Mouse (Mus musculus): ENCODE data around the gene Gpsm3. TPM values are rescaled to one million over a fixed set of nuclear protein-coding genes. Genes with fewer than 3 reads are reported as not detected.

Gpsm3 gene
- polyA plus RNA-seq, 1 experiment from 2014 or later = 3.4 TPM

DNA sequence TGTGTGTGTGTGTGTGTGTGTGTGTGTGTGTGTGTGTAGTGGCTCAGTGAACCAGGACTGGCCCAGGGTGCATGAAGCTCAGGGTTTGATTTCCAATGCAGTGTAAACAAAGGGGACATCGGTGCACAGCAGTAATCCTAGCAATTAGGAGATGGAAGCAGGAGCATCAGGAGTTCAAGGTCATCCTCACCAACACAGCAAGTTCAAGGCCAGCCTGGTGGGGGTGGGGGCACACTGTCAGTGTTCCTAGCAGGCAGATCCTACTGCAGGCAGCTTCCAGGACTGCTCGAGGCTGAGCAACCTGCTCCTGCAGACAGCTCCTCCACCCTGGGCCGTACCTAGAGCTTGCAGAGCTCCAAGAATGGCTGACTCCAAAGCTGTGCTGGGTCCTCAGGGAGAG lies 27.0 kb upstream of the Gpsm3 start:
- H3K27ac ChIP-seq = no peak overlapping the region

DNA sequence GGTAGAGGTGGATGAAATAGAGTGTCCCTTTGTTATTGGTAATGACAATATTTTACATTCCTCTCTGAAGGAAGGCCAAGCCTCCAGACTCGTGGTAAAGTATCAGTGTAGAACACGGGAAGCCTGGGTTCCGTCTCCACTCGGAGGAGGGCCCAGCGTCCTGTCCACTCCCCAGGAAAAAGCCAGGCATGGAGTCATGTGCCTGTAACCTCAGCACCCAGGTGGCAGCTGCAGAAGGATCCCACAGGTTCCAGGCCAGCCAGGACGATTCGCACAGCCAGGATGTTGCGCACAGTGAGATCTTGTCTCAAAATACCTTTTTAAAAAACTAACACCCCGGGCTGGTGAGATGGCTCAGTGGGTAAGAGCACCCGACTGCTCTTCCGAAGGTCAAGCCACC lies 26.3 kb upstream of the Gpsm3 start:
- Histone ChIP-seq H3K4me2 (replicated peaks) (no peak overlapping the region), H3K27ac (no peak overlapping the region), H3K4me1 (replicated peaks) (peaks cover 10% of the 10 kb centered on the region; the same call in 1 of the 2 replicates), H3K4me3 (replicated peaks) (no peak overlapping the region), H3K9ac (replicated peaks) (no peak overlapping the region), H3K27me3 (0 out of 2 replicates have a peak, but pooled peaks cover 7% of the 10 kb centered on the region), H3K9me3 (no peaks in the 10 kb centered on the region), H3K36me3 (no peaks in the 10 kb centered on the region)
- no peak for ATAC-seq
- WGBS = 83% methylated on average over 11 of the region's 11 CpGs

More for the DNA sequence above, 27.0 kb upstream of the Gpsm3 start:
- Histone ChIP-seq H3K4me2 (replicated peaks) (no peak overlapping the region), H3K4me1 (replicated peaks) (peaks cover 10% of the 10 kb centered on the region; the same call in 1 of the 2 replicates), H3K36me3 (no peaks in the 10 kb centered on the region), H3K27me3 (0 out of 2 replicates have a peak, but pooled peaks cover 4% of the 10 kb centered on the region), H3K9ac (replicated peaks) (no peak overlapping the region), H3K9me3 (no peaks in the 10 kb centered on the region), H3K4me3 (replicated peaks) (no peak overlapping the region)
- ATAC-seq = no peak
- 51% methylated on average over 3 of the region's 3 CpGs for WGBS

DNA sequence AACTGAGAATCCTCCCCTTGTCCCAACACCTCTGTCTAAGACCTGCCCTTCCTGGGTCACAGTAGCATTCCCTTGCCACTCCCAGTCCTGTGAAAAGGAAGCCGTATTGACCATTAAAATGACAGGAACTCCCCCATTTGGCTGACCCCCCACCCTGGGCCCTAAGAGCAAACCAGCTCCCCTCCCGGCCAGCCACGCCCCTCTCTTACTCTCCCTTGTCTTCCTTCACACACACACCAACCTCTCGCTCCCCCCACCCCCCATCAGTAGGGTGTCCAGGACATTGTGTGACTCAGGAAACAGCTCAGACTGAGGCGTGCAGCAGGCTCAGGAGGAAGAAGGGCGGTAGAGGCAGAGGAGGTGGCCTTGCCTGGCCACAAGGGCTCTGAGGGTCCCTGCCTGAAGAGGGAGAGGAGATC lies 25.6 kb upstream of the Gpsm3 start, which contains the start of gene Notch4:
Gene Notch4 (plus strand): TSS at position 266 of the 419 bp plus-strand sequence.
- H3K27ac ChIP-seq = 0 out of 2 replicates have a peak within 1 kb of the TSS, but pooled peaks have one; percentile 17
- H3K9ac ChIP-seq (replicated peaks) = no peak within 1 kb of the TSS
- 0 out of 2 replicates have a peak, but pooled peaks cover 10% of the 10 kb centered on the region for H3K27me3 ChIP-seq
- H3K36me3 ChIP-seq = no peaks in the 10 kb centered on the region
- ATAC-seq = no peak
- no peak within 1 kb of the TSS; the same call in 1 of the 2 replicates for H3K4me2 ChIP-seq (replicated peaks)
- WGBS = 21% methylated on average over 6 of the region's 6 CpGs
- H3K9me3 ChIP-seq = no peaks in the 10 kb centered on the region
- H3K4me3 ChIP-seq (replicated peaks) = no peak within 1 kb of the TSS
- H3K4me1 ChIP-seq (replicated peaks) = peaks cover 10% of the 10 kb centered on the region; the same call in 1 of the 2 replicates

DNA sequence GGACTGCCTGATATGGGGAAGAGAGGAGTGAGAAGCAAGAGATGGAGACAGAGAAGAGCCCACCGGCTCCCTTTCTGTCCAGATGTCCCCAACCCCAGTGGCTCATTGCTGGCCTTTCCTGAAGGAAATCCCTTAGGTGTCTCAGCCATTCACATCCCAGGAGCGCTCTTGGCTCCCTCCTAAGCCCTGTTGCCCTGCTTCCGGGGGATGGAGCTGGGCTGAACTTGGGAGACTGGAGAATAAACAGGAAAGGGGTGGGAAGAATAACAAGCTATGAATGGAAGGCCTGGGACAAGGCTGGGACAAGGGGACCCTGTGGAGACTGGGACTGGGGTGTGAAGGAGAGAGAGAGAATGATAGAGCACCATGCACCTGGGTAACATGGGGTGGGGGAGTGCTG lies 24.8 kb upstream of the Gpsm3 start:
- H3K4me2 ChIP-seq (replicated peaks) = no peak overlapping the region; the same call in 1 of the 2 replicates
- H3K9me3 ChIP-seq = no peaks in the 10 kb centered on the region
- H3K27me3 ChIP-seq = 0 out of 2 replicates have a peak, but pooled peaks cover 10% of the 10 kb centered on the region
- 0 out of 2 replicates have a peak overlapping the region, but pooled peaks have one; percentile 17 for H3K27ac ChIP-seq
- ATAC-seq = no peak
- no peak overlapping the region for H3K9ac ChIP-seq (replicated peaks)
- H3K4me1 ChIP-seq (replicated peaks) = peaks cover 10% of the 10 kb centered on the region; the same call in 1 of the 2 replicates
- H3K4me3 ChIP-seq (replicated peaks) = no peak overlapping the region
- no peaks in the 10 kb centered on the region for H3K36me3 ChIP-seq
- 62% methylated on average over 3 of the region's 3 CpGs for WGBS

DNA sequence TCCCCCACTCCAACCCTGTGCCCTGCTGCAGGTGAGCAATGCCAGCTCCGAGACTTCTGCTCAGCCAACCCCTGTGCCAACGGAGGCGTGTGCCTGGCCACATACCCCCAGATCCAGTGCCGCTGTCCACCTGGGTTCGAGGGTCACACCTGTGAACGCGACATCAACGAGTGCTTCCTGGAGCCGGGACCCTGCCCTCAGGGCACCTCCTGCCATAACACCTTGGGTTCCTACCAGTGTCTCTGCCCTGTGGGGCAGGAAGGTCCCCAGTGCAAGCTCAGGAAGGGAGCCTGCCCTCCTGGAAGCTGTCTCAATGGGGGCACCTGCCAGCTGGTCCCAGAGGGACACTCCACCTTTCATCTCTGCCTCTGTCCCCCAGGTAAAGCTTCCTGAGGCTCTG lies 22.3 kb upstream of the Gpsm3 start:
- no peak overlapping the region for H3K9ac ChIP-seq (replicated peaks)
- H3K4me1 ChIP-seq (replicated peaks) = peaks cover 8% of the 10 kb centered on the region; the same call in 1 of the 2 replicates
- no peak overlapping the region for H3K27ac ChIP-seq
- no peak overlapping the region for H3K4me3 ChIP-seq (replicated peaks)
- no peak overlapping the region for H3K4me2 ChIP-seq (replicated peaks)
- no peak for ATAC-seq
- 0 out of 2 replicates have a peak, but pooled peaks cover 10% of the 10 kb centered on the region for H3K27me3 ChIP-seq
- no peaks in the 10 kb centered on the region for H3K9me3 ChIP-seq
- H3K36me3 ChIP-seq = no peaks in the 10 kb centered on the region
- WGBS = 70% methylated on average over 9 of the region's 9 CpGs

DNA sequence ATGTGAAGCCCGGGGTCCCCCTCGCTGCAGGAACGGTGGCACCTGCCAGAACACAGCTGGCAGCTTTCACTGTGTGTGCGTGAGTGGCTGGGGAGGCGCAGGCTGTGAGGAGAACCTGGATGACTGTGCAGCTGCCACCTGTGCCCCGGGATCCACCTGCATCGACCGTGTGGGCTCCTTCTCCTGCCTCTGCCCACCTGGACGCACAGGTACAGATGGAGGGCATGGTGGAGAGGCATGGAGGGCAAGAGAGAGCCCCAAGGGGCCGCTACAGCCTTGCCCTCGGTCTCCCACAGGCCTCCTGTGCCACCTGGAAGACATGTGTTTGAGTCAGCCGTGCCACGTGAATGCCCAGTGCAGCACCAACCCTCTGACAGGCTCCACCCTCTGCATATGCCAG lies 21.2 kb upstream of the Gpsm3 start:
- Histone ChIP-seq H3K4me1 (replicated peaks) (peaks cover 12% of the 10 kb centered on the region; the same call in 1 of the 2 replicates), H3K27me3 (0 out of 2 replicates have a peak, but pooled peaks cover 10% of the 10 kb centered on the region), H3K9ac (replicated peaks) (no peak overlapping the region), H3K27ac (no peak overlapping the region), H3K4me2 (replicated peaks) (no peak overlapping the region), H3K36me3 (no peaks in the 10 kb centered on the region), H3K9me3 (no peaks in the 10 kb centered on the region), H3K4me3 (replicated peaks) (no peak overlapping the region)
- WGBS = 82% methylated on average over 13 of the region's 13 CpGs
- no peak for ATAC-seq

DNA sequence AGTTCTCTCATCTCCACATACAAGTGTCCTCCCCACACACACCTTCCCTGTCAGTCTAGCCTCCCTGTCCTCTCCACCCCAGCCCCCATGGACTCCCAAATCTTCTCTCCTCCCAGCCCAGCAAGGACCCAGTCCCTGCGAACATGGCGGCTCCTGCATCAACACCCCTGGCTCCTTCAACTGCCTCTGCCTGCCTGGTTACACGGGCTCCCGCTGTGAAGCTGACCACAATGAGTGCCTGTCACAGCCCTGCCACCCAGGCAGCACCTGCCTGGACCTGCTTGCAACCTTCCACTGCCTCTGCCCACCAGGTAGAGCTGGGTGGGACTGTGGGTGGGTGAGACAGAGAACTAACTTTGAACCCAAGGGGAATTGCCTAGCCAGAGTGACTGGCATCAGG lies 19.7 kb upstream of the Gpsm3 start:
- Histone ChIP-seq H3K27ac (no peak overlapping the region), H3K27me3 (0 out of 2 replicates have a peak, but pooled peaks cover 10% of the 10 kb centered on the region), H3K4me2 (replicated peaks) (no peak overlapping the region), H3K9me3 (no peaks in the 10 kb centered on the region), H3K36me3 (no peaks in the 10 kb centered on the region), H3K4me1 (replicated peaks) (0 out of 2 replicates have a peak, but pooled peaks cover 6% of the 10 kb centered on the region), H3K4me3 (replicated peaks) (no peak overlapping the region), H3K9ac (replicated peaks) (no peak overlapping the region; the same call in 1 of the 2 replicates)
- ATAC-seq = no peak
- 74% methylated on average over 4 of the region's 4 CpGs for WGBS

DNA sequence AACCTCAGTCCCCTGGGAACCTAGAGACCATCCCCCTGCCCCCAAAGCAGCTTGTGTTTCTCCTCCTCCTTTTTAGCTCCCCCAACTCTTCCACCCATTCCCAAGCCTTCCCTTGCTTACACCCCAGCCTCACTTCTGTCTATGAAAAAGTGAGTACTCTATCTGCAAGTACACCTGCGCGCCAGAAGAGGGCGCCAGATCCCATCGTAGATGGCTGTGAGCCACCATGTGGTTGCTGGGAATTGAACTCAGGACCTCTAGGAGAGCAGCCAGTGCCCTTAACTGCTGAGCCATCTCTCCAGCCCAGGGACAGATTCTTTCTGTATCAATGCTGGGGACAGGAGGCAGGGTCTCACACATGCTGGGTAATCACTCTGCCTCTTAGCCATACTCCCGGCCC lies 17.7 kb upstream of the Gpsm3 start:
- H3K9me3 ChIP-seq = no peaks in the 10 kb centered on the region
- no peak overlapping the region for H3K4me3 ChIP-seq (replicated peaks)
- 0 out of 2 replicates have a peak, but pooled peaks cover 10% of the 10 kb centered on the region for H3K27me3 ChIP-seq
- H3K27ac ChIP-seq = no peak overlapping the region
- no peak for ATAC-seq
- H3K4me1 ChIP-seq (replicated peaks) = 0 out of 2 replicates have a peak, but pooled peaks cover 6% of the 10 kb centered on the region
- no peaks in the 10 kb centered on the region for H3K36me3 ChIP-seq
- H3K9ac ChIP-seq (replicated peaks) = no peak overlapping the region
- WGBS = 15% methylated on average over 5 of the region's 5 CpGs
- no peak overlapping the region for H3K4me2 ChIP-seq (replicated peaks)

DNA sequence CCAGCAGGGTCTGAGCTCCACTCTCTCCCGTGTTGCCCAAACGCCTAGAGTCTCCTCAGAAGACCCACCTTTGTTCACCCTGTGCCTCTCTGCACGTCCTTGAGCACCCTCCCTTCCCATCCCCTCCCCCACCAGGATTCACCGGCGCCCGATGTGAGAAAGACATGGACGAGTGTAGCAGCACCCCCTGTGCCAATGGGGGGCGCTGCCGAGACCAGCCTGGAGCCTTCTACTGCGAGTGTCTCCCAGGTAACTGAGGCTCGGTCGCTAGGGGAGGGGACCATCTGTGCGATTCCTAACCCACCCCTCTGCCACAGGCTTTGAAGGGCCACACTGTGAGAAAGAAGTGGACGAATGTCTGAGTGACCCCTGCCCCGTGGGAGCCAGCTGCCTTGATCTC lies 17.2 kb upstream of the Gpsm3 start:
- ATAC-seq = no peak

DNA sequence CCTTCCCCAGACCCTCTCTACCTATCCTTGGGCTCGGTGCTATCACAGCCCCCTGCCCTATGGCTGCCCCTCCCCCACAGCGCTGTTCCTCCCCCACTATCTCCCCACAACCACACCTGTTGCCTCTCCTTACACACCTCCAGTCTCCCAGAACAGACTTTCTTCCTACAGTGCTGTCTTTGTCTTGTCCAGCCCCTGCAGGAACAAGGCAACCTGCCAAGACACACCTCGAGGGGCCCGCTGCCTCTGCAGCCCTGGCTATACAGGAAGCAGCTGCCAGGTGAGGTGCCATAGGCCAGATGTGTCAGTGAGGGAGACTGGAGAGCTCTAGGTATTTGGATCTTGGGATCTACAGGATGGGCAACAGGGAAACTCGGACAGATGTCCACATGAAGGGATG lies 13.0 kb upstream of the Gpsm3 start:
- 0 out of 2 replicates have a peak, but pooled peaks cover 6% of the 10 kb centered on the region for H3K4me1 ChIP-seq (replicated peaks)
- no peak overlapping the region for H3K4me3 ChIP-seq (replicated peaks)
- 71% methylated on average over 5 of the region's 5 CpGs for WGBS
- H3K4me2 ChIP-seq (replicated peaks) = no peak overlapping the region
- no peak overlapping the region for H3K27ac ChIP-seq
- H3K9ac ChIP-seq (replicated peaks) = no peak overlapping the region
- H3K36me3 ChIP-seq = no peaks in the 10 kb centered on the region
- no peak for ATAC-seq
- no peaks in the 10 kb centered on the region for H3K27me3 ChIP-seq
- no peaks in the 10 kb centered on the region for H3K9me3 ChIP-seq

More for the DNA sequence above, 17.2 kb upstream of the Gpsm3 start:
- Histone ChIP-seq H3K27me3 (0 out of 2 replicates have a peak, but pooled peaks cover 7% of the 10 kb centered on the region), H3K4me1 (replicated peaks) (0 out of 2 replicates have a peak, but pooled peaks cover 6% of the 10 kb centered on the region), H3K4me2 (replicated peaks) (no peak overlapping the region), H3K9ac (replicated peaks) (no peak overlapping the region), H3K27ac (no peak overlapping the region), H3K9me3 (no peaks in the 10 kb centered on the region), H3K4me3 (replicated peaks) (no peak overlapping the region), H3K36me3 (no peaks in the 10 kb centered on the region)
- 8% methylated on average over 15 of the region's 15 CpGs for WGBS

DNA sequence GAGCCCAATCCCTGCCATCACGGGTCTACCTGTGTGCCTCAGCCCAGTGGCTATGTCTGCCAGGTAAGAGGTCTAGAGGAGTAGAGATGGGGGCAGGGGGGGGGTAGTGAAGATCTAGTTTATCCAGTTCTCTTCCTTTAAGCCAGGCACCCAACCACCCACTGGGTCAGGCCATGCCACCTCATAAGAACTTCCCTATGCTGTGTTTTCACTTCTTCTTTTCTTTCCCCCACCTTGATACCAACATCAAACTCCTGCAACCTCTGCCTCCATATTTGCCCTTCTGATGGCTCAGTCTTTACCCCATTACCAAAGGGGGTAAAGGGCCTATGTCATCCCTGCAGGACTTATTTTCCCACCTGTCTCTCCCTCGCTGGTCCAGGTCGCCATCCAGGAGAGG lies 11.5 kb upstream of the Gpsm3 start:
- no peaks in the 10 kb centered on the region for H3K4me1 ChIP-seq (replicated peaks)
- H3K4me3 ChIP-seq (replicated peaks) = no peak overlapping the region
- 88% methylated on average over 3 of the region's 3 CpGs for WGBS
- H3K27ac ChIP-seq = no peak overlapping the region
- H3K36me3 ChIP-seq = no peaks in the 10 kb centered on the region
- no peak overlapping the region for H3K4me2 ChIP-seq (replicated peaks)
- no peak for ATAC-seq
- H3K9me3 ChIP-seq = no peaks in the 10 kb centered on the region
- H3K27me3 ChIP-seq = no peaks in the 10 kb centered on the region
- no peak overlapping the region for H3K9ac ChIP-seq (replicated peaks)

DNA sequence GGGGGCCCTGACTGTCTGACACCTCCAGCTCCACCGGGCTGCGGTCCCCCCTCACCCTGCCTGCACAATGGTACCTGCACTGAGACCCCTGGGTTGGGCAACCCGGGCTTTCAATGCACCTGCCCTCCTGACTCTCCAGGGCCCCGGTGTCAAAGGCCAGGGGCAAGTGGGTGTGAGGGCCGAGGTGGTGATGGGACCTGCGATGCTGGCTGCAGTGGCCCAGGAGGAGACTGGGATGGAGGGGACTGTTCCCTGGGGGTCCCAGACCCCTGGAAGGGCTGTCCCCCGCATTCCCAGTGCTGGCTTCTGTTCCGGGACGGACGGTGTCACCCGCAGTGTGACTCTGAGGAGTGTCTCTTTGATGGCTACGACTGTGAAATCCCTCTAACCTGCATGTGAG lies 7.1 kb upstream of the Gpsm3 start:
- Histone ChIP-seq H3K27ac (no peak overlapping the region), H3K27me3 (no peaks in the 10 kb centered on the region), H3K9ac (replicated peaks) (0 out of 2 replicates have a peak overlapping the region, but pooled peaks have one; percentile 1), H3K4me2 (replicated peaks) (no peak overlapping the region), H3K4me3 (replicated peaks) (no peak overlapping the region), H3K4me1 (replicated peaks) (peaks cover 14% of the 10 kb centered on the region), H3K36me3 (no peaks in the 10 kb centered on the region), H3K9me3 (no peaks in the 10 kb centered on the region)
- 90% methylated on average over 12 of the region's 12 CpGs for WGBS
- ATAC-seq = no peak
